Mouse (Mus musculus) kidney, adult 2 months (tissue): ENCODE data around the gene Gm29797. TPM values are rescaled to one million over a fixed set of nuclear protein-coding genes. Genes with fewer than 3 reads are reported as not detected.

Experiments used
- DNase-seq: peaks from one replicate; pipeline ENCODE4 v3.0.0; 2021
- H3K27ac ChIP-seq: fragments of 200-500 bp; 2 replicates; pipeline ENCODE4 v1.5.1; 2012; ENCODE audit warnings: low read depth, low read length, control low read depth, inconsistent platforms; ENCODE audit not compliant: insufficient read depth
- H3K27me3 ChIP-seq: fragments of 200-500 bp; replicated peaks from 2 replicates; pipeline ENCODE4 v1.6.1; 2012; ENCODE audit warnings: mild to moderate bottlenecking, moderate library complexity, low read length, inconsistent platforms; ENCODE audit not compliant: control insufficient read depth, insufficient read depth
- H3K36me3 ChIP-seq: fragments of 200-500 bp; 2 replicates; pipeline ENCODE4 v1.6.1; 2012; ENCODE audit warnings: mild to moderate bottlenecking, moderate library complexity, low read length, inconsistent platforms; ENCODE audit not compliant: control insufficient read depth, insufficient read depth
- H3K4me1 ChIP-seq: fragments of 200-500 bp; 2 replicates; pipeline ENCODE4 v1.6.1; 2011; ENCODE audit warnings: low read length; ENCODE audit not compliant: control insufficient read depth, insufficient read depth
- H3K4me3 ChIP-seq: fragments of 200-500 bp; 2 replicates; pipeline ENCODE4 v1.5.1; 2011; ENCODE audit warnings: mild to moderate bottlenecking, low read depth, low read length, control low read depth; ENCODE audit not compliant: insufficient read depth
- CTCF ChIP-seq: fragments of 200-500 bp; conservative IDR thresholded peaks from 2 replicates; pipeline ENCODE4 v1.5.1; 2011; ENCODE audit warnings: low read depth, mild to moderate bottlenecking, control low read depth, low read length, moderate library complexity, mixed read lengths; ENCODE audit not compliant: insufficient read depth, insufficient read length
- POLR2A ChIP-seq: fragments of 200-500 bp; IDR thresholded peaks from one replicate; pipeline ENCODE4 v1.6.1; 2011; ENCODE audit warnings: low read depth, low read length, control low read depth
- WGBS: fragments of 180-500 bp; shearing (Covaris S2); methylation state at CpG from one replicate; pipeline ENCODE4 v1.1.7; 2018; 5-methylcytosine and 5-hydroxymethylcytosine counted together
- polyA plus RNA-seq: library from polyadenylated mRNA; depleted of rRNA; stranded (reverse); fragments of >200 nt; gene quantifications from 2 replicates; pipeline ENCODE4 v1.2.3, GENCODE M21; 2012

Gm29797 gene
- polyA plus RNA-seq, 1 experiment, result 0.11 TPM

DNA sequence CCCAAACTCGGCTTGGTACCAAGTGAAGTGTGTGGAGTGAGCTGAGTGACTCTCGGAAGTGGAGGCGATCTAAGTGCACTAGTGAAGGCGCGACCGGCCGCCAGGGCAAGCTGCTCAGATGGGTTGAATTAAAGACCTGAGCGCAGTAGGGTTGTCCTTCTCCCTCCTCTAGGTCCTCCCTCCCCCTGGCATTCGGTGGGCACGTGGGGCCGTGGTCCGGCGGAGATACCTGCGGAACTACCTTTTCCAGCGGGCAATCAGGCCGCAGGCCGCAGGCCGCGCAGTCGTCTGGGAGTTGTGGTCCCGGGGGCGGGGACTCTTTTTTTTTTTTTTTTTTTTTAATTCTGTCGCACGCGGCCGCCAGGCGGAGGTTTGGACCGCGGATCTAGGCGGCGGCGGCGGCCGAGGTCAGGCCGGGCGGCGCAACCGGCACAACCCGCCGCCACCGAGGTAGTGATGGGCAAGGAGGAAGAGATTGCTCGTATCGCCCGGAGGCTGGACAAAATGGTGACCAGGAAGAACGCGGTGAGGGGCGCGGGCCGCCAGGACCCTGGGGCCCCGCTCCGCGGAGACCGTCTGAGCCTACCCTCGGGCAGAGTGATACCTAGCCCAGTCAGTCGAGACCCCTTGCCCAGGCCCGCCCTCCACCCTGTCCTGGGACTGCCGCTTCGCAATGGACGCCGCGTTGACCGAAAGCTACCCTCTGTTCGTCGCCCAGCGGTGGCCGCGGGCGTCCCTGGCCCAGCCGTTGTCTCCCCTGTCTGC, 23.3 kb downstream of the Gm29797 start, which contains the start of gene Tcea2:
Tcea2 (plus strand) TSS at position 360 of the 765 bp plus-strand sequence.
- Histone ChIP-seq H3K36me3 (no peaks in the 10 kb centered on the region), H3K4me1 (0 out of 2 replicates have a peak, but pooled peaks cover 4% of the 10 kb centered on the region), H3K4me3 (peak within 1 kb of the TSS; percentile 75), H3K27me3 (no peaks in the 10 kb centered on the region), H3K27ac (peak within 1 kb of the TSS; percentile 30)
- TF ChIP-seq CTCF (no peak), POLR2A (no peak)
- under 1% methylated on average over 69 of the region's 69 CpGs for WGBS
- peak; percentile 85 for DNase-seq

DNA sequence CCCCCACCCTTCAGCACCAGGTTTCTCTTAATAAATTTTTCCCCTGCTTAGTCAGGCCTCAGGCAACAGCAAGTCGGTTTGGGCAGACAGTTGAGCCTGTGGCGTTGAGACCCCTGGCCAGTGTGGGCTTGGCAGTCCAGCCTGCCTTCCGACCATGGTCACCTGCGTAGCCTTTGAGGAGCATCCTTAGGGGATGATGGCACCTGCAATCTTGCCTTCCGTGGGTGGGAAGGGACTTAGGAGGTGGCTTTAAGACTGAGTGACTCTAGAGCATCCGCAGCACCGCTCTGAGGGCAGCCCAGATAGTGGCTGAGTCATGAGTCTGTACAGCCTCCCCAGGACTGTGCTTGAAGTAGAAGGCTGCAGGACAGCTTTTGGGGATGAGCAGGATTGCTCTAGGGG, 23.9 kb downstream of the Gm29797 start:
- no peak for DNase-seq
- H3K27ac ChIP-seq, result no peak overlapping the region

DNA sequence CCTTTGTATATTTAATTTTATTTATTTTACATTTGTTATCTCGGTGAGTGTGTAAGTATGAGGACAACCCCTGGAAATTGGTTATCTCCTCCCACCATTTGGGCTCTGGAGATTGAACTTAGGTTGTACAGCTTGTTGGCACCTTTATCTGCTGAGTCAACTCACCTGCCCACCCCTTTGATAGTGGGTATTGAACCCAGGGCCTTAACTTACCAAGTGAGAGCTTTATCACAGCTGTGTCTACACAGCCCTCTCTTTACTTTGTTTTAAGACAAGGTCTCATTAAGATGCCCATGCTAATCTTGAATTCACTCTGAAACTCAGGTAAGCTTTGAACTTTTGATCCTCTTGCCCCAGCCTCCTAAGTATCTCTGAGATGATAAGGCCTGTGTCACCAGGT, 25.1 kb downstream of the Gm29797 start:
- Histone ChIP-seq H3K27me3 (no peaks in the 10 kb centered on the region), H3K4me1 (0 out of 2 replicates have a peak, but pooled peaks cover 4% of the 10 kb centered on the region), H3K27ac (no peak overlapping the region), H3K36me3 (no peaks in the 10 kb centered on the region), H3K4me3 (no peak overlapping the region)
- 92% methylated on average over 1 of the region's 1 CpGs for WGBS
- no peak for DNase-seq
- TF ChIP-seq CTCF, result no peak

More for the DNA sequence above, 23.9 kb downstream of the Gm29797 start:
- 0 out of 2 replicates have a peak, but pooled peaks cover 4% of the 10 kb centered on the region for H3K4me1 ChIP-seq
- H3K4me3 ChIP-seq, result peak overlapping the region; percentile 75
- no peak for TF ChIP-seq POLR2A
- no peak for TF ChIP-seq CTCF
- WGBS, result 21% methylated on average over 7 of the region's 7 CpGs
- H3K36me3 ChIP-seq, result no peaks in the 10 kb centered on the region
- H3K27me3 ChIP-seq, result no peaks in the 10 kb centered on the region

DNA sequence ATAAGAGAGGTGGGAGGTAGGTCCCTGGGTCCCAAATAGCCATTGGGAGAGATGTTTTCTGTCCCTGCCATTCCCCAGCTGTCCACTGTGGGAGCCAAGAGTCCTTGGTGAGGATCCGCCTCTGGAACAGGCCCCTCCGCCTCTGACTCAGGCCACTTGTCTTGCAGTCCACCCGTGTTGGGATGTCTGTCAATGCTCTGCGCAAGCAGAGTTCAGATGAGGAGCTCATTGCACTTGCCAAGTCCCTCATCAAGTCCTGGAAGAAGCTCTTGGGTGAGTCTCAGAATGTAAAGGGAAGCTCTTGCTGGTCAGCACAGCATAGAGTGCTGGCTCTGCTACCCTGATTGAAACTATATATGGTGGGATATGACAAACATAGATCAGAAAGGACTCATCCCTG, 26.5 kb downstream of the Gm29797 start:
- no peak for DNase-seq
- Histone ChIP-seq H3K4me1 (0 out of 2 replicates have a peak, but pooled peaks cover 4% of the 10 kb centered on the region), H3K4me3 (no peak overlapping the region), H3K27me3 (no peaks in the 10 kb centered on the region), H3K27ac (no peak overlapping the region), H3K36me3 (no peaks in the 10 kb centered on the region)
- WGBS, result 79% methylated on average over 4 of the region's 4 CpGs
- TF ChIP-seq POLR2A (no peak), CTCF (no peak)

DNA sequence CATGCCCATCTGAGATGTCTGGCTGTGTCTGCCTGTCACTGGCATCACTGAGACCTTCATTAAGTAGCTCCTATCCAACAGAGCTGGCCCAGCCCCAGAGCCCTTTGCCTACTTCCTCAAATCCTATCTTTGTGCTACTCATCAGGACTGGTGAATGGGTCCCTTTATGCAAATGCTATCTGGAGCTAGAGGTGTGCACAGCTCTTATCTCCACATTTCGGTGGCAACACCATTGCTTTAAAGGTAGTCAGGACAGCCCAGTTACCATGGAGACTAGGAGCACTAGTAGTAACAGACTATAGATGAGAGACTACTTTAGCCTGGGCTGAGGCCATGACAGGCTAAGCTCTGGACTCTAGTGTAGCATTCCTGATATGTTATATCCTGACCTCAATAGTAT, 27.9 kb downstream of the Gm29797 start:
- H3K27ac ChIP-seq, result no peak overlapping the region
- no peak overlapping the region for H3K4me3 ChIP-seq
- TF ChIP-seq CTCF (no peak), POLR2A (no peak)
- no peak for DNase-seq
- 0 out of 2 replicates have a peak, but pooled peaks cover under 1% of the 10 kb centered on the region for H3K4me1 ChIP-seq
- 90% methylated on average over 1 of the region's 1 CpGs for WGBS
- no peaks in the 10 kb centered on the region for H3K36me3 ChIP-seq
- H3K27me3 ChIP-seq, result no peaks in the 10 kb centered on the region

DNA sequence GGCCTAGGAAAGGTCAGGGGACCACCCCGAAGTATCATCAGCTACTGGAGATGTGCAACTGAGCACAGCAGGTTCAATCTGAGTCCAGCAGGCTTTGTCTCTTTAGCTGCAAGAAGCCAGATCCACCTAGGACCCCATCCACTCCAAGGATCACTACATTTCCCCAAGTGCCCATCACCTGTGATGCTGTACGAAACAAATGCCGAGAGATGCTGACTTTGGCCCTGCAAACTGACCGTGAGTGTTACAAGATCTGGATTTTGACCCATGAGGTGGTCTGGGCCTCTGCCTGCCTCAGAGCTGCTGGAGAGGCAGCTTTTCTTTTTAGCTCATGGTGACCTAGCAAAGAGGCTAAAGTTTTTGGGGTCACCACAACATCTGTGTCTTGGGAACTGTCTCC, 28.9 kb downstream of the Gm29797 start:
- H3K4me3 ChIP-seq, result no peak overlapping the region
- no peaks in the 10 kb centered on the region for H3K27me3 ChIP-seq
- H3K36me3 ChIP-seq, result no peaks in the 10 kb centered on the region
- no peaks in the 10 kb centered on the region for H3K4me1 ChIP-seq
- DNase-seq, result no peak
- H3K27ac ChIP-seq, result no peak overlapping the region
- WGBS, result 93% methylated on average over 4 of the region's 4 CpGs
- TF ChIP-seq POLR2A, result no peak
- no peak for TF ChIP-seq CTCF

DNA sequence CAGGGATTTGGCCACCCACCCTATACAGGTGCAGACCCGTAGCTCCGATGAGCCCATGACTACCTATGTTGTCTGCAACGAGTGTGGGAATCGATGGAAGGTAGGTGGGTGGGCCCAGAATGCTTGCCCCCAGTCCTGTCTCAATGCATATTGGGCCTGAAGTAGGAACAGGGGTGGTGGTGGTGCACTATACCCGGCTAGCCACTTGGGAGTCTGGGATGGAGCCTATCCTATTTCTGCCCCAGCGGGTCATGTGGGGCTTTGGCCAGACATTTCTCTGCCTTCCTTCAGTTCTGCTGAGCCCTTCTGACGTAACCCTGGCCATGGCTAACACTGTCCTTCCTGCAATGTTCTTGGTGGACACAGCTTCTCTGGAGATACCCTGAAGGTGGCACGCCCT, 30.8 kb downstream of the Gm29797 start:
- Histone ChIP-seq H3K27me3 (no peaks in the 10 kb centered on the region), H3K4me3 (no peak overlapping the region), H3K4me1 (no peaks in the 10 kb centered on the region), H3K27ac (no peak overlapping the region), H3K36me3 (no peaks in the 10 kb centered on the region)
- TF ChIP-seq CTCF (no peak), POLR2A (no peak)
- DNase-seq, result no peak
- 93% methylated on average over 8 of the region's 8 CpGs for WGBS
